Mouse (Mus musculus): ENCODE data around the gene Cryz.
"Not testable (repeated sequence)": the region's sequence is repeated elsewhere in the genome, so short reads cannot be mapped to it uniquely, and the experiment has no call there.

The Cryz gene

DNA sequence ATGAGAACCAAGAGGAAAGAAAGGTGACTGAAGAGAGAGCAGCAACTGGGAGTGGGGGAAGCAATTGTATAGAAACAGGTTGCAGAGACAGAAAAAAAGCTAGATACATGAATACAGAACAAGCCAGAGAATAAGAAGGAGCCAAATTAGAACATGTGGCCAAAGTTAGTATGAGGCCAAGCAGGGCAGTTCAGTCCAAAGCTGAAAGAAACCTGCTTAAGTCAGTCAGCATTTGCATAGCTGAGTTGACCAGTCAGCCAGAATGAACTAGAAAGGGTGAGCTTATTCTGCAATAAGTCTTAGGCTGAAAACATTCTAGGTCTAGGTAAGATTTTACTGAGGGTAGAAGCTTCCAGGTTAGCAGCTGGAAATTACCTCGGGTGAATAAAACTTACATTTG, 11.4 kb downstream of the Cryz start:
- DNase-seq (ENCODE audit: low spot score in 2 of 2) = no peak

DNA sequence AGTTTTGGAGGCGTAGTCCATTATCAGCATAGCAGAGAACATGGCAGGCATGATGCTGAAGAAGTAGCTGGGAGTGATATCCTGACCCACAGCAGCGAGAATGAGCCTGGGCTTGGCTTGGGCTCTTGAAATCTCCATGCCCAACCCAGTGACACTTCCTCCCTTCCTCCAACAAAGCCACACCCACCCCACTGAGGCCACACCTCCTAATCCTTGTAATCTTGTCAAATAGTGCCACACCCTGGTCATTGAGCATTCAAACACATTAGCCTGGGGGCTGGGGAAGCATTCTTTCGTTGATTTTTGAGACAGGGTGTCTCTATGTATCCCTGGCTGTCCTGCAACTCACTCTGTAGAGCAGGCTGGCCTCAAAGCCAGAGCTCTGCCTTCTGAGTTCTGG, 15.4 kb downstream of the Cryz start:
- DNase-seq (ENCODE audit: low spot score in 2 of 2) = no peak

DNA sequence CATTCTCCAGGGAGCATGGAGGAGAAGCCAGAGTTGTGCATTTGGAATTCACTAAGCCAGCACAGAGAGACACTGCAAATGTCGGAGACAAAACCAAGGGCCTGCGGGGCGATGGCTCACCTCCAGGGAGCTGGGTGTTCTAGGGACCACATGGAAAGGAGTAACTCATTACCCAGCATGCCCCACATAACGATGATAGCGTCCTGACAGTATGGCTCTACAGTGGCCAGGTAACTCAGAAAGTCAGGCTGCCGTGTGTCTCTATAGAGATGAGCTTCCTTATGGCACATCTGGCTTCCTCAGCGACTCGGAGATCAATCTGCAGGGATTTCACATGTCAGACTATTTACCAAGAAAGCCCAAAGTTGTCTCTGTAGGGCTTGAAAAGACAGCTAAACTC, 18.3 kb downstream of the Cryz start:
- DNase-seq (ENCODE audit: low spot score in 2 of 2) = no peak

- DNase-seq (ENCODE audit: low spot score in 2 of 2) = no peak
Measured at GRCm38 (mm10) chr3:154615304-154615703, 18.8 kb downstream of the Cryz start.

DNA sequence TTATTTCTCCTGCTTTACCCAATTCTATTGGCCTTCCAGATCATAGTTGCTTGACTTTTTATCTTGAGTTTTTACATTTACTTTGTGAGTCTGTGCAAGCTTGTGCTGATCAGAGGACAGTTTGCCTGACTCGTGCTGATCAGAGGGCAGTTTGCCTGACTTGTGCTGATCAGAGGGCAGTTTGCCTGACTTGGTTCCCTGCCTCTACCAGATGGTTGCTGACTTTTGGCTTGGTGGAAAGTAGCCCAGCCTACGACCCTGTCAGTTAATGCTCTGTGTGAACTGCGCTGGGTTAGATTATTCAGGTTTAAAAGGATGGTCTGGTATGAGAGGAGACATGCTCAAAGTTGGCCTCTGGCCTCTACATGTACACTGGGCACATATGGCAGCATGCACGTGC, 19.6 kb downstream of the Cryz start:
- no peak for DNase-seq (ENCODE audit: low spot score in 2 of 2)

- DNase-seq (ENCODE audit: low spot score in 2 of 2) = no peak
Measured at GRCm38 (mm10) chr3:154628284-154628683, 31.8 kb downstream of the Cryz start.

GRCm38 (mm10) chr3:154631281-154631680, 34.8 kb downstream of the Cryz start:
- not testable (repeated sequence) for DNase-seq (ENCODE audit: low spot score in 2 of 2)

DNA sequence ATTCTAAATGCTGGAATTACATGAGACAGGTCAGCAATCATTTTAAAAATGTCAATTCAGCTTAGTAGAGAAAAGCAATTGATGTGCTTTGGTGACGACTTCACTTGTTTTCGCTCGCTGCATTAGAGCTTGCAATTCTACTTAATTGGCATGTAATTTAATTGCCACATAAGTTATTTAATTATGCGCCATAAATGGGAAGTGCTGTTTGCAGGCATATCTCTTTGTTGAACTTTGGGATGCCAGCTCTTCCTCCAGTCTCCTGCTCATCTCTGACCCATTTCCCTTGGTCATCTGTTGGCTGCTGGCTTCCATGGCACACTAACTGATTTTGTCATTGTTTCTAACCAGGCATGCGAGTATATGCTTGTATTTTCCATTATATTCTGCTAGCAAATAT, 36.6 kb downstream of the Cryz start:
- no peak for DNase-seq (ENCODE audit: low spot score in 2 of 2)

DNA sequence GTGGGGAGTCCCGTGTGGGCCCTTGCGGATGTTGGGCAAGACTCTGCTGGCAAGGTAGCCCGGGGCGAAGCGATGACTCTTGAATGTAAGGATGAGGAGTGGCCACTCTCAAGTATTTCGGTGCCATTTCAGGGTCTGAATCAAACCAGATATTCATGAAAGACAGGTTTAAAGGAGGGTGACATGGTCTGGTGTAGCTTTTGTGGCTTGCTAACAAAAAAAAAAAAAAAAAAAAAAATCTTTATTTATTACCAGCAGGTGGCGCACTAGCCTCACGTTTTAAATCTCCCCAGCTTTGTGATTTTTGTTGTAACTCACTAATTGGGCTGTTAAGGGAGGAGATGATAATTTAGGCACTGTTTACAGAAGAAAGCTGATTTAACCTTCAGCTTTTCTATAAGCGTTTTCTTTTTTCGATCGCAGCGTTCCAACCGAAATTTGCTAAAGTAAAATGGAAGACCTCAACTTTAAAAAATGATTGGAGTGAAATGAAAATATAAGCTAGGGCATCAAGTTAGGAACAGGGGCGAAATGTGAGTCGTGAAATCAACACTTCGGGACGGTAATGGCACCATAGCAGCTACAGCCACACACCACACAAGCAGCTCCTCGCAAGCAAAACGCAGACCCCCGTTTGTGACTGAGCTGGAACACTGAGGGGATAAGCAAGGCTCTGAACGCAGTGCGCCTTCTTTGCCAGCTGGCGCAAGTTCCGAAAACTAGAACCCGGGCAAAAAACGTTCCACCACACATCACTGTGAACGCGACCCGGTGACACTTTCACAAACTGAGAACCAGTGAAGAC, 50.3 kb downstream of the Cryz start:
- DNase-seq (ENCODE audit: low spot score in 2 of 2) = no peak

GRCm38 (mm10) chr3:154647443-154647780, 50.9 kb downstream of the Cryz start:
- DNase-seq (ENCODE audit: low spot score in 2 of 2) = no peak

DNA sequence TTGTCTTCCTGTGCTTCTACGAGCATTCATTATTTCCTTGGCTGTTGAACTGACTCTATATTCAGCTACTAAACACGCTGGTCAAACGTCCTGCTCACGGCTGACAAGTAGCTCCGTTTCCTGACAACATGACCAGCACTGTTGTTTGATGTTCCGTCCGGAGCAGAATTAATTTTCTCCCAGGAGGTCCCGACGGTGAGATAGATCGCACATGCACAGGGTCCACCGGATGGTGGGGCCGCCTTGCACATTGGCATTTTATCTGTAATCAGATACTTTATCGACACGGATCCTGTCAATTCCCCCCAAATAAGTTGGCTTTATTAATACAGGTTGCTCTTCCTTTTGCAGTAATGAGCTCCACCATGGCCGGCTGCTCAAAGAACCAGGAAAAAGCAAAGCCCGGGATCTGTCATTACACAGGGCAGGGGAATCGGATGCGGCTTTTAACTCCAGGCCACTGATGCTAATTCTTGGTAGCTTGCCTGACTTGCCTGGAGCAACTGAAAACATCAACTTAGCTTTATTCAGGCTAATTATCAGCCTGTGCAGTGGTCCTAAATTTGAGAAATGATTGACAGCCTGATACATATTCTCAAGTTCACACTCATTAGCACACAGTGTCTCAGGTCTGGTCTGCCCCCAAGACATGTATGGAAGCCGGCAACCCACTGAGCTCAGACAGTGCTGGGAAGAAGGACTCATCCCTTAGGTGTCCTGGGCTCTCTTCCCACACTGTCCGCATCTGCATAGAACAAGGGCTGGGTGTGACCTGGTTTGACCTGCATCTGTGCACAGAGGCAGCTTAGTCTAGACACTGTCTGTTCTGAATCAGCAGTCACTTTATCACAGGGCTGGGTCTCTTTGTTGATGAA, 53.1 kb downstream of the Cryz start:
- no peak for DNase-seq (ENCODE audit: low spot score in 2 of 2)

DNA sequence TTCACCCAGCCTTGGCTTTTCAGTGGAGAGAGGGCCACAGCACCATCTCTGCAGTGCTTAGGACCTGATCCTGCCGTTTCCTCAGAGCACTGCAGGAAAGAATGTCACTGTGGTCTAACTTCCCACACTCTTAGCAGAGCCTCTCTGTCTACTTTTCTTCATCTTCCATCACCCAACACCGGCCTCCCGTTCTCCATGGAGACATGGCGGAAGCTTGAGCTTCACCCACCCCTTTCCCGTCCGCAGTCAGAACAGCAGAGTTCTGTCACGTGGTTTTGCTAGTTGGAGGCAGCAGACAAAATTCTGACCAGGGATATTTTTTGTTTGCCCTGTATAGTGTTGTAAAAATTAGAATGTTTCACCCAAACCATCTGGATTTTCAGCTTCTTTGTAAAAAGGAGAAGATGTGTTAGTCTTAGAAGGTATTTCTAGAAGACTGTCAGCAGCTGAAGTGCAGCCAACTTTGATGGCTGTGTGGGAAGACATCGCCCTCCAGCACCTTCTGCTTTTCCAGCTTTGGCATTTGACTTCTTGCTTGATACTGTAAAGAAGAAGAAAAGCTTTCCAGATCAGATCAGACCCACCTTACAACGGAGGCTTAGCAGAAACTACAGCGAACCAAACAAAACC, 54.8 kb downstream of the Cryz start:
- DNase-seq (ENCODE audit: low spot score in 2 of 2) = no peak

DNA sequence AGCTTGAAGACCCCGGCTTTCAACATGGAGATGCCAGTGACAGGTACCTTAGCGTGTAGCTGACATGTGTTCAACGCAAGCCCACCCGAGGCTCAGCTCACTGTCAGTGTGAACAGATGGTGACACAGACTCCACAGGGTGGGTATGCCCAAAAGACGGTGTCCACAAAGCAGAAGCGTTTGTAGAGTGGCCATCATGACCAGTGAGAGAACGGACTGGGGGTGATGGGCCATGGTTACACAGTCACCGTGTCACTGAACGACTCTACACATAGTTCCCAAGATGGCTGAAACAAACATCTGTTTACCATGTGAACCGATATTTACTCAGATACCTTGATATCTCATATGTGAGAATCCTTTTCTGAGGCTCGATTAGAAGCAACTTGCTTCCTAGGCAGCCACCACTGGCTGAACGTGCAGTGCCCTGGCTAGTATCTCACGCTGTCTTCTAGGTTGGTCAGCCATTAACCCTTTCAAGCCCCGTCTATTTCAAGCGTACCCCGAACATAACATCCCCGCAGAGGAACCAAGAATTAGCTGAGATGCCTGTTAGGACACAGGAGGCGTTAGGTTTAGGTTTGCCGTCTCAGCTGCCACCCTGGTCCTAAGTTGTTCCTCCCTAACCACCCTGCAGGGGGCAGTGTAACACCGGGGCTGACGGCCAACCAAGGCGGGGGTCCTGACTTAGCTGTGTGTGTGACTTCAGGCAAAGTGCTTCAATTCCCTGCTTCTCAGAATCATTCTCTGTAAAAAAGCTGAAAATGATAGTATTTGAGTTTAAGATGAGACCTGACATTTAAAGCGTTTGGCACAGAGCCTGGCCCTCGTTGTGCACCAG, 56.3 kb downstream of the Cryz start:
- peak in 1 of 2 experiments; percentile 42 for DNase-seq (ENCODE audit: low spot score in 2 of 2)

DNA sequence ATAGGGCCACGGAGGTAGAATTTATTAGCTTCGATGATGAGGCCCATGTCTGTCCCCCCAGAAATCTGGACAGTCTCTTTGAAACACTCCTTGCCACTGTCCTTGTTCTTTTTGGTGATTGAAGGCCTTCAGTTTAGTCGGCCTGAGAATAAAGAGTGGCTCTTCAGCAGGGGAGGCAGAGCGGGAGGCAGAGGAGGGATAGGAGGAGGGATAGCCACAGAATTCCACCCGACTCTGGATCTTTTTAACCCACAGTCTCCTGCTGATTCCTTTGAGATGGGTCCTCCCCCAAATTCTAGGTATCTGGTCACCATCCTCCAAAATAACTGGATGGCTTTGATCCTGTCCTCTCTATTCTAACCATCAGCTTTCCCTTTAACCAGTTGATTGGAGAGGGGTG, 56.9 kb downstream of the Cryz start:
- DNase-seq (ENCODE audit: low spot score in 2 of 2) = no peak

- no peak for DNase-seq (ENCODE audit: low spot score in 2 of 2)
Measured at GRCm38 (mm10) chr3:154654284-154654683, 57.8 kb downstream of the Cryz start.

DNA sequence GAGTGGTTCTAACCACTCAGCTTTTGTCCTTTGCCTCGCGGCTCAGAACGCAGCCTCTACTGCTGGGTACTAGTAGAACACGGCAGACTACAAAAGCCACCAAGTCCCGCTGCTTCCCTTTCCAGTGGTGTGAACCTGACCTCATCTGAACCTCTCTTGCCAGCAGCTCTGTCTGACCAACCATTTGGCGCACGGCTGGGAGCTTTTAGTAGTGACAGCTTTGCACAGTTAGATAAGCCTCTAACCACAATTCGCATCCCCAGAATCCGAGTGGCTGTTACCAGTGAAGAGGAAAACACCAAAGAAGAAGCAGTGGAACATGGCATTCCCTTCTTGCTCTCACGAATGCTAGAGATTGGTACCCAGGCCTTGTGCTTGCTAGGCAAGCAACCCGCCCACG, 58.4 kb downstream of the Cryz start:
- no peak for DNase-seq (ENCODE audit: low spot score in 2 of 2)

GRCm38 (mm10) chr3:154655711-154656110, 59.2 kb downstream of the Cryz start:
- DNase-seq (ENCODE audit: low spot score in 2 of 2) = no peak

- DNase-seq (ENCODE audit: low spot score in 2 of 2) = no peak
Measured at GRCm38 (mm10) chr3:154663545-154663944, 67.0 kb downstream of the Cryz start, which contains the start of gene Erich3. TSS of gene Erich3 (plus strand) at chr3:154663859.

- DNase-seq (ENCODE audit: low spot score in 2 of 2) = no peak
Measured at GRCm38 (mm10) chr3:154663976-154664581, 67.6 kb downstream of the Cryz start.

- no peak for DNase-seq (ENCODE audit: low spot score in 2 of 2)
Measured at GRCm38 (mm10) chr3:154664636-154665035, 68.1 kb downstream of the Cryz start.

GRCm38 (mm10) chr3:154668485-154668884, 72.0 kb downstream of the Cryz start:
- DNase-seq (ENCODE audit: low spot score in 2 of 2) = no peak

All from spleen, postnatal 10 days (tissue).